Mouse (Mus musculus): ENCODE results near the gene C330007P06Rik.

The C330007P06Rik gene

DNA sequence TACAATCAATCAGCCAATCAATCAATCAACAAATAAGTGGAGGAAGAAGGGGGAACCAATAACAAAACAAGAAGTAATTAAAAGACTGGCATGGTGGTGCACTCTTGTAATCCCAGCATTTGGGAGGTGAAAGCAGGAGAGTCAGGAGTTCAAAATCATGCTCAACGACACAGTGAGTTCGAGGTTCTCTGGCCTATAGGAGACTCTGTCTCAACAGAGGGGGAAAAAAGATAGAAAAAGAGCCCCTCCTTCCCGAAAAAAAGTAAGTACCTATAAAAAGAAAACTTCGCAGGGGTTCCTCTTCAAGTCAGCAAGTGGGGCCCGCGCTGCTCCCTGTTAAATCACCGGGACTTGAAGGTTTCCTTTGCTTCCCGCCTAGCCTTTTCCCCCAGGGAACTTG is at the start of gene C330007P06Rik, which contains the start of gene Ube2a:
TSS of gene C330007P06Rik (minus strand) at position 347 of the 400 bp plus-strand sequence.
TSS of gene Ube2a (plus strand) at position 136 of the 400 bp plus-strand sequence.
- no peak for DNase-seq (ENCODE audit: inconsistent age in 2 of 2, low spot score in 1 of 2)

DNA sequence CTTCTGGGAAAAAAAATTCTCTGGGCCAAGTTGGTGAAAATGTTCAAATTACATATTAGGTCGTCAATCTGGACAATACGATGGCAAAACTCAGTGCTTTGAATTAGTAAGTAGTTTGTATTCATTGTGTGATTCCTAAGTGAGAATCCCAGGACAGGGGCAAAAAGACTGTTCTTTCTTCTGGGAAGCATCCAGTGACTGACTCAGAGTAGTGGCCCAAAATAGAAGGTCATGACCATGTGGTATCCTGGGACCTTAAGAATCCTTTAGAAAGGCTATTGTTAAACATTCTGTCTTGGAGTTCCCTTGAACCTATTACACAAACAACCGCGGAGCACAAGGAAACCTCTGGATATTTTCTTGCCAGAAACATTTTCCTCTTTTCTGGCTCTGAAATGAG is 47.4 kb upstream of the C330007P06Rik start:
- DNase-seq (ENCODE audit: inconsistent age in 2 of 2, low spot score in 1 of 2) = no peak

GRCm38 (mm10) chrX:36917749-36918148 is 43.8 kb upstream of the C330007P06Rik start:
- peak in 1 of 2 experiments; percentile 38 for DNase-seq (ENCODE audit: inconsistent age in 2 of 2, low spot score in 1 of 2)

GRCm38 (mm10) chrX:36911343-36911742 is 37.4 kb upstream of the C330007P06Rik start:
- peak; percentile 23 to 78 for DNase-seq (ENCODE audit: inconsistent age in 2 of 2, low spot score in 1 of 2)

- DNase-seq (ENCODE audit: inconsistent age in 2 of 2, low spot score in 1 of 2) = peak in 1 of 2 experiments; percentile 27
Observed at GRCm38 (mm10) chrX:36906539-36906938, 32.6 kb upstream of the C330007P06Rik start.

- DNase-seq (ENCODE audit: inconsistent age in 2 of 2, low spot score in 1 of 2) = peak; percentile 92 to 96
Observed at GRCm38 (mm10) chrX:36903115-36903768, 29.3 kb upstream of the C330007P06Rik start.

- peak; percentile 37 to 64 for DNase-seq (ENCODE audit: inconsistent age in 2 of 2, low spot score in 1 of 2)
Observed at GRCm38 (mm10) chrX:36902321-36903114, 28.6 kb upstream of the C330007P06Rik start, which contains the start of gene Nkrf. Gene Nkrf, minus strand, starts transcription at chrX:36902899.

DNA sequence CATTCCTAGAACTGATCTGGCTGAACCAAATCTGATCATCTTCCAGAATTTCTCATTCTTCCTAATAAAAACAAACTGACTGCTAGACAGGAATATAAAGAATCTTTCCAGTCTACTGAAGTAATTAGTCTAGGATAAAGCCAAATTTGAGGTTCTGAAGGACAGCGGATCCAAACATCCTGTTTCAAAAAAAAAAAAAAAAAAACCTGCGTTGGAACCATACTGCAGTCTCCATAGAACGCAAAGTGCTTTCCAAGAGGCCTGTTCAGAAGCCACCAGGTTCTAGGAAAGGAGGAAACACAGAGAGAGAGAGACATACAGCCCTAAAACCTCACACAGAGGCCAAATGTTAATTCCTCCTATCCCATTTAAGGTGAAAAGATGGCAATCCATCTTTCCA is 27.7 kb upstream of the C330007P06Rik start:
- DNase-seq (ENCODE audit: inconsistent age in 2 of 2, low spot score in 1 of 2) = no peak

GRCm38 (mm10) chrX:36898931-36899330 is 25.0 kb upstream of the C330007P06Rik start:
- DNase-seq (ENCODE audit: inconsistent age in 2 of 2, low spot score in 1 of 2) = peak in 1 of 2 experiments; percentile 42

- DNase-seq (ENCODE audit: inconsistent age in 2 of 2, low spot score in 1 of 2) = no peak
Observed at GRCm38 (mm10) chrX:36884719-36885118, 10.8 kb upstream of the C330007P06Rik start.

GRCm38 (mm10) chrX:36874704-36875128 is 805 bp upstream of the C330007P06Rik start:
- no peak for DNase-seq (ENCODE audit: inconsistent age in 2 of 2, low spot score in 1 of 2)

DNA sequence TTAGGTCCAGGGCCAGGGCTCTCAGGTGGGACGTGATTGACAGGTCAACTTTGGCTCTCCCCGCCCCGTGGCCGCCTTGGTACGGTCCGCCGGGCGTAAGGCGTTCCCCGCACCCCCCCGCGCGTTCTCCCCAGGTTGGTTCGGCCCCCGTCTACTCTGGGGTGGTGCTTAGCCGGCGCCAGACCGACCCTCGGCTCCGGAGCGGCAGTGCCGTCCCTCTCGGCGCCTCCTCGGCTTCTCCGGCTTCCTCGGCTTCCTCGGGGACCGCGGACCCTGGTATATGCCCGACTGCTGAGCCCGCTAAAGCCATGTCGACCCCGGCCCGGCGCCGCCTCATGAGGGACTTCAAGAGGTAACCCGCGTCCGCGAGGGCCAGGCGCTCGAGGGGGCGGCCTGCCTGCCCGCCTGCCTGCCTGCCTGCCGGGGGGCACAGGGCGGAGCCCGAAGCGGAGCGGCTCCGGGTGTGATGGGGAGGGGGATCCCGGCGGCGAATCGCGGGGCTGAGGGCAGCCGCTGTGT is 326 bp upstream of the C330007P06Rik start:
- DNase-seq (ENCODE audit: inconsistent age in 2 of 2, low spot score in 1 of 2) = peak; percentile 87 to 96

GRCm38 (mm10) chrX:36870372-36870771 is 3.5 kb downstream of the C330007P06Rik start:
- DNase-seq (ENCODE audit: inconsistent age in 2 of 2, low spot score in 1 of 2) = no peak

DNA sequence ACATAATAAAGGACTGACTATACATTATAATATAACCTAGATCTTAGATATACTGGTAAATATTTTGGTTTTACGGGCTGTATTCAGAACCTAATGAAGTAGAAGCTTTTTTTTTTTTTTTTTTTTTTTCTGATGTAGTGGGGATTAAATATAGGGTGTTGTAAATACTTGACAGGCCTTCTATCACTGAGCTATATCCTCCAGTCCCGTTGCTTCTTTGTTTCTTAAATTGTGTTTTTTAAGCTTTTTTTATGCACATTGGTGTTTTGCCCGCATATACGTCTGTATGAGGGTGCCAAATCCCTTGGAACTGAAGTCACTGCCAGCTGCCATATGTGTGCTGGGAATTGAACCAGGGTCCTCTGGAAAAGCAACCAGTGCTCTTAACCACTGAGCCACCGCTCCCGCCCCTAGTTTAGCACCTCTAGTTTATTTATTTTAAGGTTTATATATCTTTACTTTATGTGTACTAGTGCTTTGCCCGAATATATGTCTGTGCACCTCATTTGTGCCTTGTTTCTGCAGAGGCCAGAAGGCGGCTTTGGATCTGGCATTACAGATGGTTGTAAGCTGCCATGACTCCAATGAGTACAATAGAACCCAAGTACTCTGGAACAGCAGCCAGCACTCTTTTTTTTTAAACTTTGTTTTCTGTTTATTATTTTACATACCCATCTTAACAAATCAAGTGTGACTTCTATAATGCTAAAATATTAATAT is 9.1 kb downstream of the C330007P06Rik start:
- DNase-seq (ENCODE audit: inconsistent age in 2 of 2, low spot score in 1 of 2) = no peak

GRCm38 (mm10) chrX:36863766-36864608 is 9.9 kb downstream of the C330007P06Rik start:
- peak; percentile 82 to 94 for DNase-seq (ENCODE audit: inconsistent age in 2 of 2, low spot score in 1 of 2)

GRCm38 (mm10) chrX:36852631-36853030 is 21.3 kb downstream of the C330007P06Rik start:
- DNase-seq (ENCODE audit: inconsistent age in 2 of 2, low spot score in 1 of 2) = no peak

DNA sequence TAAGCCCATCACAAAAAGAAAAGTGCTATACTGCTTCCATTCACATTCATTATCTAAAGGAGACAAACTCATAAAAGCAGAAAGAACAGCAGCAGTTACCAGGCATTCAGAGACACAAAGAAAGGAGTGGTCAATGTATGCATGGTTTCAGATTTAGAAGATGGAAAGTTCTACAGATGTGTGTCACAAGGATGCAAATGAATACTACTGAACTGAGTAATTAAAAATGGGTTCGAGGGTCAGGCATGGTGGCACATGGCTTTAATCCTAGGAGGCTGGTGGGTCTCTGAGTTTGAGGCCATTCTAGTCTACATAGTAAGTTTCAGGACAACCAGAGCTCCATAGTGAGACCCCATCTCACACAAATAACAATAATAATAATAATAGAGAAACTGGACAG is 26.8 kb downstream of the C330007P06Rik start:
- DNase-seq (ENCODE audit: inconsistent age in 2 of 2, low spot score in 1 of 2) = no peak

DNA sequence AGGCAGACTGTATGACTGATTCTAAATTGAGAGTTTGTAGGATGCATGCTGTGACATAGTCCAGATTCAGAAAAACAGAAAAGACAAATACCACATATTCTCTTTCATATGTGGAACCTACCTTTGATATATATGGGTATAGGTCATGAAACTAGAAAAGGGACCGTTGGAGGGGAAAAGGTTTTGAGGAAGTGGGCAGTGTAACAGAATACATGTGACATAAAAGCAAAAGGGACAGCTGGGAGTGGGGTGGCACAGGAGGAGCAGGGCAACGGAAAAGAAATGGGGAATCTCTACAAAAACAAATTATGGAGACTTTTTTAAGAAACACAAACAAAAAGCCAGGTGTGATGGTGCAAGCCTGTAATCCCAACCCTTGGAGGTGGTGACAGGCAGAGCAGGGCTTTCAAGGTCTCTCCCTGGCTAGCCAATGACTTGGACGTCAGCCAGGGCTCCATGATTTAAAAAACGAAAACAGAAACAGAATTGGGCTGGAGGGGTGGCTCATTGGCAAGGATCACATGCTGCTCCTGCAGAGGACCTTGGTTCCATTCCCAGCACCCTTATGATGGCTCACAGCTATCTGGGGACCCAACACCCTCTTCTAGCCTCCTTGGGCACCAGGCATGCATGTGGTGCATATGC is 30.4 kb downstream of the C330007P06Rik start:
- peak in 1 of 2 experiments; percentile 74 for DNase-seq (ENCODE audit: inconsistent age in 2 of 2, low spot score in 1 of 2)

GRCm38 (mm10) chrX:36841698-36842097 is 32.2 kb downstream of the C330007P06Rik start:
- no peak for DNase-seq (ENCODE audit: inconsistent age in 2 of 2, low spot score in 1 of 2)

- peak; percentile 35 to 57 for DNase-seq (ENCODE audit: inconsistent age in 2 of 2, low spot score in 1 of 2)
Observed at GRCm38 (mm10) chrX:36839391-36839790, 34.5 kb downstream of the C330007P06Rik start.

All from adrenal gland, adult (tissue).